Mouse (Mus musculus): ENCODE measurements around the gene Cyp2c66.
"Not testable (repeated sequence)": the region's sequence is repeated elsewhere in the genome, so short reads cannot be mapped to it uniquely, and the experiment has no call there.

Cyp2c66 gene

DNA sequence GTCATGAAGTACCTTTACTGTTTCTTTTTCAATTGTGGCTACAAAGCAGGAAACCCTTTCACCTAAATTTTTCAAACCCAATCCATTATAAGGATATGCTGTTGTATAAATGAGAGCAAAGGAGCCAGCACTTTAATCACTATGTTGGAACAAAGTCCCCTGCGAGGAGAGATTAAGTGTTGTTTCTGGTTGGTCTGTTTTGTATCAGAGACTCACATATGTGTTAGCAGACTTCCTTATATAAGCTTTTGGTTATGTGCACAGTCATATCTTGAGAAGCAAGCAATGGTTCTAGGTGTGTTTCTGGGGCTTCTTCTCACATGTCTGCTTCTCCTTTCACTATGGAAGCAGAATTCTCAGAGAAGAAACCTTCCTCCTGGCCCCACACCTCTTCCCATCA is at the start of gene Cyp2c66:
TSS of gene Cyp2c66 (plus strand) at position 255 of the 400 bp plus-strand sequence.
- DNase-seq = no peak

DNA sequence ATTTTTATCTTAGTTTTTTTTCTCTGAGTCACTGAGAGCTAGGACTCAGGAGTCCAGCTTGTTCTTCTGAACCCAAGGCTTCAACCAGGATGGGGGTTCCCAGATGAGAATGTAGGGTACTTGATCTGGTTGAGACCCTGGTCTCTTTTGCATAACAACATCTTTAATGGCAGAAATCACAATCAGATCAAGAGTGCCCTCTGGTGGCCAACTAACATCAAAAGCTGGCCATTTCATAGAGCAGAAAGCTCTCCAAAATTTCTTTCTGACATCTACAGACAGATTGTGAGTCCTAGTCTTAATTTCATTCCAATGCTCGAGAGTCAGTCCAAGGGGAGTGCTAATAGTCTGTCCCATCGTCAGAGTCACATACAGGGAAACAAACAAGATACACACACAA is 14.9 kb upstream of the Cyp2c66 start:
- DNase-seq = not testable (repeated sequence)

DNA sequence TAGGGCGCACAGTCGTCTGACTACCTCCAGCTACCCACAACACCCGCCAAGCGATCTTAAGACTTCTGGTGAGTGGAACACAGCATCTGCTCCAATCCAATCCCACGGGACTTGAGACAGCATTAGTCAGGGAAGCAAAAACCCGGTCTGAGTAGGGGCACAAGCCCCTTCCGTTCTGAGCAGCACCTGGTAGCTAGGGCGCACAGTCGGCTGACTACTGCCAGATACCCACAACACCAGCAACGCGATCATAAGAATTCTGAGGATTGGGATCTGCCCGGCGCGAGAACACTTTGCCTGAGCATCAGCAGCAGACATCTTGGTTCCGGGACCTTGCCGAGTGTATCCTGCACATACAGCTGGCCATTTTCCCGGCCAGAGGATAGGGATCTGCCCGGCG is 43.1 kb downstream of the Cyp2c66 start:
- not testable (repeated sequence) for DNase-seq

Measured in cerebellum, adult 8-10 months (tissue).